Mouse (Mus musculus) G1E-ER4 (cell line): ENCODE results near the gene Vmn2r33. TPM values are rescaled to one million over a fixed set of nuclear protein-coding genes. Genes with fewer than 3 reads are reported as not detected.
"Not testable (repeated sequence)": the region's sequence is repeated elsewhere in the genome, so short reads cannot be mapped to it uniquely, and the experiment has no call there.

Experiments used
- GATA1 ChIP-seq: IDR thresholded peaks from one replicate; pipeline ENCODE4 v1.8.0; 2012; ENCODE audit warnings: low read length, inconsistent platforms
- polyA plus RNA-seq: library from polyadenylated mRNA; stranded (reverse); fragments of >175 nt; gene quantifications from 2 replicates; pipeline ENCODE4 v1.2.3, GENCODE M21; 2012

Vmn2r33 gene
- not detected in 2 replicates for polyA plus RNA-seq

GRCm38 (mm10) chr7:7566686-7567085 lies at the start of gene Vmn2r33:
Gene Vmn2r33, minus strand, starts transcription at chr7:7566786.
- not testable (repeated sequence) for TF ChIP-seq GATA1

Other genes starting within 250 kb of the Vmn2r33 start
- gene Vmn2r30, start 229.2 kb downstream of the Vmn2r33 start, polyA plus RNA-seq, result not detected in 2 replicates
- 0.33 and 0.61 TPM in 2 replicates for gene Gm45783, start 192.2 kb downstream of the Vmn2r33 start, polyA plus RNA-seq
- gene Vmn2r31, start 167.1 kb downstream of the Vmn2r33 start, polyA plus RNA-seq, result not detected in 2 replicates
- gene Vmn2r32, start 86.8 kb downstream of the Vmn2r33 start, polyA plus RNA-seq, result not detected in 2 replicates
- not detected in 2 replicates for gene Vmn2r34, start 122.7 kb upstream of the Vmn2r33 start, polyA plus RNA-seq